Mouse (Mus musculus) colon, adult 2 months (tissue): ENCODE measurements around the gene Neurog2. TPM values are rescaled to one million over a fixed set of nuclear protein-coding genes. Genes with fewer than 3 reads are reported as not detected.

Experiments used
- polyA plus RNA-seq: library from polyadenylated mRNA; depleted of rRNA; stranded (reverse); fragments of >200 nt; gene quantifications from 2 replicates; pipeline ENCODE4 v1.2.3, GENCODE M21; 2012; rRNA removed

The Neurog2 gene
- polyA plus RNA-seq: not detected in 2 replicates

GRCm38 (mm10) chr3:127633080-127634032 is at the start of gene Neurog2:
TSS of gene Neurog2 (plus strand) at chr3:127633135.

Other genes with a start within 250 kb of the Neurog2 start
- gene Ank2, start 133.8 kb upstream of the Neurog2 start, polyA plus RNA-seq: 3.5 and 4.9 TPM in 2 replicates
- gene Larp7, start 79.8 kb upstream of the Neurog2 start, polyA plus RNA-seq: 0.35 and 0.50 TPM in 2 replicates
- 0.29 and 0.35 TPM in 2 replicates for gene Zgrf1, start 79.6 kb upstream of the Neurog2 start, polyA plus RNA-seq
- gene Alpk1, start 147.4 kb downstream of the Neurog2 start, polyA plus RNA-seq: 5.1 TPM in 2 replicates
- 11.7 and 23.7 TPM in 2 replicates for gene Tifa, start 156.7 kb downstream of the Neurog2 start, polyA plus RNA-seq
- gene Ap1ar, start 204.4 kb downstream of the Neurog2 start, polyA plus RNA-seq: 50.4 and 52.8 TPM in 2 replicates